Mouse (Mus musculus) cerebral cortex, adult 2 months (tissue): Measurements from ENCODE around the gene Cerkl.

Source experiments
- WGBS: fragments of 180-500 bp; shearing (Covaris S2); methylation state at CpG from one replicate; pipeline ENCODE4 v1.1.7; 2018; 5-methylcytosine and 5-hydroxymethylcytosine counted together

Cerkl gene

GRCm38 (mm10) chr2:79443401-79443800, 13.2 kb downstream of the Cerkl start:
- 86% methylated on average over 2 of the region's 2 CpGs for WGBS

- WGBS, result 63% methylated on average over 6 of the region's 6 CpGs
Measured at GRCm38 (mm10) chr2:79442906-79443305, 13.7 kb downstream of the Cerkl start.

GRCm38 (mm10) chr2:79442227-79442626, 14.4 kb downstream of the Cerkl start:
- WGBS, result 93% methylated on average over 2 of the region's 2 CpGs

GRCm38 (mm10) chr2:79429650-79430049, 26.9 kb downstream of the Cerkl start:
- WGBS, result 26% methylated on average over 6 of the region's 6 CpGs

- WGBS, result 31% methylated on average over 7 of the region's 7 CpGs
Measured at GRCm38 (mm10) chr2:79429108-79429507, 27.5 kb downstream of the Cerkl start.

- under 1% methylated on average over 34 of the region's 35 CpGs for WGBS
Measured at GRCm38 (mm10) chr2:79428569-79429104, 27.9 kb downstream of the Cerkl start.

- 50% methylated on average over 6 of the region's 6 CpGs for WGBS
Measured at GRCm38 (mm10) chr2:79428022-79428421, 28.6 kb downstream of the Cerkl start.

- 76% methylated on average over 6 of the region's 6 CpGs for WGBS
Measured at GRCm38 (mm10) chr2:79421696-79422095, 34.9 kb downstream of the Cerkl start.

GRCm38 (mm10) chr2:79414505-79414904, 42.1 kb downstream of the Cerkl start:
- WGBS, result 82% methylated on average over 7 of the region's 7 CpGs

- WGBS, result 86% methylated on average over 3 of the region's 3 CpGs
Measured at GRCm38 (mm10) chr2:79410903-79411255, 45.7 kb downstream of the Cerkl start.

- WGBS, result 49% methylated on average over 15 of the region's 15 CpGs
Measured at GRCm38 (mm10) chr2:79410247-79410902, 46.2 kb downstream of the Cerkl start.

- 87% methylated on average over 5 of the region's 5 CpGs for WGBS
Measured at GRCm38 (mm10) chr2:79405661-79406405, 50.8 kb downstream of the Cerkl start.

- whole genome bisulfite sequencing, result 70% methylated on average over 4 of the region's 4 CpGs
Measured at GRCm38 (mm10) chr2:79400045-79400444, 56.5 kb downstream of the Cerkl start.

GRCm38 (mm10) chr2:79399234-79400000, 57.2 kb downstream of the Cerkl start:
- WGBS, result 59% methylated on average over 8 of the region's 8 CpGs

GRCm38 (mm10) chr2:79398831-79399230, 57.8 kb downstream of the Cerkl start:
- 82% methylated on average over 5 of the region's 5 CpGs for WGBS

- 65% methylated on average over 2 of the region's 2 CpGs for WGBS
Measured at GRCm38 (mm10) chr2:79398343-79398742, 58.2 kb downstream of the Cerkl start.

GRCm38 (mm10) chr2:79397107-79397506, 59.5 kb downstream of the Cerkl start:
- 62% methylated on average over 2 of the region's 2 CpGs for WGBS

- 51% methylated on average over 12 of the region's 12 CpGs for WGBS
Measured at GRCm38 (mm10) chr2:79379087-79380041, 77.2 kb downstream of the Cerkl start.

- WGBS, result 84% methylated on average over 8 of the region's 8 CpGs
Measured at GRCm38 (mm10) chr2:79378346-79379086, 78.1 kb downstream of the Cerkl start.

- WGBS, result 62% methylated on average over 6 of the region's 6 CpGs
Measured at GRCm38 (mm10) chr2:79372486-79373200, 83.9 kb downstream of the Cerkl start.
